Mouse (Mus musculus) kidney, adult 9 months (tissue): ENCODE measurements around the gene Rcvrn.
A peak's percentile ranks its signal among the peaks of the same experiment; 100 is the strongest.

Source experiments
- DNase-seq: peaks from one replicate; pipeline ENCODE4 v3.0.0; 2022

Gene Rcvrn

GRCm38 (mm10) chr11:67694703-67695376, at the start of gene Rcvrn:
Gene Rcvrn (plus strand): TSS chr11:67695326.
- no peak for DNase-seq

GRCm38 (mm10) chr11:67647745-67648144, 47.4 kb upstream of the Rcvrn start:
- DNase-seq = peak; percentile 87

- DNase-seq = no peak
These were observed 46.3 kb upstream of the Rcvrn start for GRCm38 (mm10) chr11:67648651-67649407.

GRCm38 (mm10) chr11:67649971-67650707, 45.0 kb upstream of the Rcvrn start:
- DNase-seq = no peak

GRCm38 (mm10) chr11:67651731-67652130, 43.4 kb upstream of the Rcvrn start:
- no peak for DNase-seq

GRCm38 (mm10) chr11:67652194-67652892, 42.8 kb upstream of the Rcvrn start:
- DNase-seq = no peak

- no peak for DNase-seq
These were observed 42.3 kb upstream of the Rcvrn start for GRCm38 (mm10) chr11:67652893-67653255.

- no peak for DNase-seq
These were observed 41.5 kb upstream of the Rcvrn start for GRCm38 (mm10) chr11:67653521-67654090.

GRCm38 (mm10) chr11:67654514-67654913, 40.6 kb upstream of the Rcvrn start:
- DNase-seq = no peak

- DNase-seq = no peak
These were observed 39.7 kb upstream of the Rcvrn start for GRCm38 (mm10) chr11:67655236-67655959.

GRCm38 (mm10) chr11:67656366-67656765, 38.8 kb upstream of the Rcvrn start:
- no peak for DNase-seq

GRCm38 (mm10) chr11:67656811-67657210, 38.3 kb upstream of the Rcvrn start:
- DNase-seq = no peak

- peak; percentile 39 for DNase-seq
These were observed 37.3 kb upstream of the Rcvrn start for GRCm38 (mm10) chr11:67657685-67658382.

- no peak for DNase-seq
These were observed 33.7 kb upstream of the Rcvrn start for GRCm38 (mm10) chr11:67661465-67661864.

GRCm38 (mm10) chr11:67663437-67663836, 31.7 kb upstream of the Rcvrn start:
- DNase-seq = no peak

- DNase-seq = no peak
These were observed 30.9 kb upstream of the Rcvrn start for GRCm38 (mm10) chr11:67664261-67664660.

- no peak for DNase-seq
These were observed 30.2 kb upstream of the Rcvrn start for GRCm38 (mm10) chr11:67664918-67665317.

GRCm38 (mm10) chr11:67666129-67666528, 29.0 kb upstream of the Rcvrn start:
- DNase-seq = no peak

GRCm38 (mm10) chr11:67667531-67668332, 27.4 kb upstream of the Rcvrn start:
- DNase-seq = peak; percentile 71

GRCm38 (mm10) chr11:67668460-67669007, 26.6 kb upstream of the Rcvrn start:
- DNase-seq = no peak
